Mouse (Mus musculus): Measurements from ENCODE around the gene Usp38.
"Not testable (repeated sequence)": the region's sequence is repeated elsewhere in the genome, so short reads cannot be mapped to it uniquely, and the experiment has no call there.

Usp38 gene

DNA sequence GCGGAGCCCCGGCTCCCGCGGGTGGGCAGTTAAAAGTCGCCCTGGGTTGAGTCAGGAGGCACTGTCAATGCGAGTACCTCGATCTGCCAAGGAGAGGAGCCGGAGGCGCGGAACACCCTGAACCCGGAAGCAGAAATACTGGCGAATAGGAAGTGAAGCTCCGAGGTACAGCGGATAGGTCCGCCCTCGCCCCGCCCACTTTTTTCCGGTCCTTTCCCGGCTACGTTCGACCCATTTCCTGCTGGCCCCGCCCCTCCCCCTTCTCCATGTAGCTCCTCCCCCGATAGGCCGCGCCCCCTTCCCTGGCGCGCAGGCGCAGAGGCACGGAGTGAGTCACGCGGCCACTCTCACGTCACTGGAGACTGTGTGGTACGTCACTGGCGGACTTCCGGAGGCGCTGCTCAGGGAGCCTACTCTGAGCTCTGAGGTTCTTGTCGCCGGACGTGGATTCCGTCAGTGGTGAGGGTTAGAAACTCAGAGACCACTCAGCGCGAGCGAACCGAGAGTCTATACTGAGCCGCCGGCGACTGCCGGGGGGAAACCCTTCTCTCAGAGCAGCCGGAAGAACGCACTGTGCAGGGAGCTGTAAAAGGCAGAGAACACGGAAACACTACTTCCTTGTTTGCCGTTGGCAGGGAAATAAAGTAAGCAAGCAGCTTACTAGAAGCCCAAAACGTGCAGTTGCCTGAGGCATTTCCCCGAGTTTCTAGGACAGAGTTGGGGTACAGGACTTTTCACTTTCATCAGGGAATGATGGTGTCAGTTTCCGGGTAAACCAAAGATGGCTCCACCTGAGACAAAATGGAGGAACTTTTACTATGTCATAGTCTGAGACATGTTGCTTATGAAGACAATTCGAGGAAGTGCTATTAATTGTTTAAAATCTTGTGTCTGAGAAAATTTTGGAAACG is at the start of gene Usp38:
Gene Usp38 (minus strand): TSS at position 140 of the 911 bp plus-strand sequence.
- DNase-seq (ENCODE audit: low spot score in 2 of 2), result peak; percentile 99

DNA sequence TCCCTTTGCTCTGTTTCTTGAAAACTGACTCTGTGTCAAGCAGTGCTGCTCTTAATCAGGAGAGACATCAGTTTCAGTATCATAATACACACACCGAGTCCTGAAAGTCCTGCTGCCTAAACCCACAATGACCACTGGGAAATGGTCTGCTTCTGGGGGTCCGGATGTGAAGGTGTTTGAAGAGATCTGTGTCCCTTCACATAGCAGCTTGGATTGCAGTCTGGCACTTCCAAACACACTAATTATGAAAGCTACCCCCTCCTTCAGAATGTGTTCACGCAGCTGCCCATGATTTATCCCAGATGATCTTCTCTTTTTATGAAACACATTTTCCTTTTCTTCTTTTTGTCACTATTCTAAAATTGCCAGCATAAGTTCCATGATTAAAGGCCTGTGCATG is 47.8 kb upstream of the Usp38 start:
- no peak for DNase-seq (ENCODE audit: low spot score in 2 of 2)

DNA sequence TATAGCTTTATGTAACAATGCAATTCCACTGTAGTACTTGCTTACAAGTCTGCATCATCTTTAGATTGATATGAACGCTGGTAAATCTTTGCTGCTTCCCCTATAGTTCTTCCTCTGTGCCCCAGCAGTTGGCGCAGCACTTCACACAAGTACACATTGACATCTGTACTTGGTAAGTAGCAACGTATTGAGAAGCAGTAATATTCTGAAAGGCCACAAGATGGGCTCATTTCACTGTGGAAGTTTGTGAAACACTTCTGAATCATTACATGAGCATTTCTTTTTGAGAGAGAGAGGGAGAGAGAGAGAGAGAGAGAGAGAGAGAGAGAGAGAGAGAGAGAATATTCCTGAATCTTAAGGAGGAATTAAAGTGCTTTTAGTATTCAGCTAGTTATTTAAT is 47.2 kb upstream of the Usp38 start:
- peak in 1 of 2 experiments; percentile 5 for DNase-seq (ENCODE audit: low spot score in 2 of 2)

DNA sequence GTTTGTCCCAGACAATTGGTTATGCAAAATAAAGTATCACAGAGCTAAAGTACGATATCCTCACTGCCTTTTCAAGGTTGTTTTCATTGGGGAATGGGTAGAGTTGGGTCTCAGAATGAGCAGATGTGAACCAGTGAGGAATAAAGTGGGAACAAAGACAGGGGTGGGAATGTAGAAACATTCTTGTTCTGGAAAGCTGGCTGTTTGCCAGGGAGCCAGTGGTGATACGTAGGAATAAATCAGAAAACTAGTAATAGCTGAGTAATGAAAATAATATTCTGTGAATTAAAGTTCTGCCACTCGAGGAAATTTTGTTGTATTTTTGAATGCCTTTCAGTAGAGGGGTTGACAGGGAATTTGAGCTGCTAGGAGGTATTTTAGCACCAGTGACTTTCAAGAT is 29.5 kb upstream of the Usp38 start:
- no peak for DNase-seq (ENCODE audit: low spot score in 2 of 2)

DNA sequence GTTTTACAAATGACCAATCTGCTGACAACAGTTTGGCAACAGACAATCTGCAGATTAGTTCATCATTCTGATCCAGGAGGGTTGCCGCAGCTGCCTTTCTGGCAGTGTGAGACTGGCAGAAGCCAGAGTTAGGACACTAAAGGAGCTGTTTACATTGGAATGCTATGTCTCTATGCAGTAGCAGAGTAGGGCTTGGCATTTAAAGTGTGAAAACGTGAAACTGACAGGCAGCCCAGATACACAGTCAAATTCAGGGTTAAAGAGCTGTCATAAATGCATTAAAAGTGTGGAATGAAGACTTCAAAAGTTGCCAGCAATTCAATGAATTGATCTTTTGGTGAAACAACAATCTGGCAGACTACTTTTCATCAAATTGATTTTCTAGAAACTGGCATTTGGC is 13.3 kb upstream of the Usp38 start:
- no peak for DNase-seq (ENCODE audit: low spot score in 2 of 2)

DNA sequence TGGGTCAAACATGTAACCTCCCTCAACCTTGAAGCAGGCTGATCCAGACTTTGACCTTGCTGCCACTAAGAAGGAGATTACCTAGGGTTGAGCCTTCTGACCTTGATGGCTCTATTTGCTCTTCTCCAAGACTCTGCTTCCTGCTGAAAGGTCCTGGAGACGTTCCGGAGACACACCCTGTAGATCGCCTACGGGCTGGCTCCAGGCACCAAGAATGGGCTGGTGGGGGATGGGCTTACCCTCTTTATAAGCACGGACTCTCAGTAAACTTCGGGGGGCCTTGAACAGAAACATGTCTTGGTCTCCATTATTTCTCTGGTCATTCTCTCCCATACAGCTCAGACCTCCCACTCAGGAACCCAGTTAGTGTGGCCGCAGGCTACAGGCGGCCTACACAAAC is 2.8 kb upstream of the Usp38 start:
- not testable (repeated sequence) for DNase-seq (ENCODE audit: low spot score in 2 of 2)

DNA sequence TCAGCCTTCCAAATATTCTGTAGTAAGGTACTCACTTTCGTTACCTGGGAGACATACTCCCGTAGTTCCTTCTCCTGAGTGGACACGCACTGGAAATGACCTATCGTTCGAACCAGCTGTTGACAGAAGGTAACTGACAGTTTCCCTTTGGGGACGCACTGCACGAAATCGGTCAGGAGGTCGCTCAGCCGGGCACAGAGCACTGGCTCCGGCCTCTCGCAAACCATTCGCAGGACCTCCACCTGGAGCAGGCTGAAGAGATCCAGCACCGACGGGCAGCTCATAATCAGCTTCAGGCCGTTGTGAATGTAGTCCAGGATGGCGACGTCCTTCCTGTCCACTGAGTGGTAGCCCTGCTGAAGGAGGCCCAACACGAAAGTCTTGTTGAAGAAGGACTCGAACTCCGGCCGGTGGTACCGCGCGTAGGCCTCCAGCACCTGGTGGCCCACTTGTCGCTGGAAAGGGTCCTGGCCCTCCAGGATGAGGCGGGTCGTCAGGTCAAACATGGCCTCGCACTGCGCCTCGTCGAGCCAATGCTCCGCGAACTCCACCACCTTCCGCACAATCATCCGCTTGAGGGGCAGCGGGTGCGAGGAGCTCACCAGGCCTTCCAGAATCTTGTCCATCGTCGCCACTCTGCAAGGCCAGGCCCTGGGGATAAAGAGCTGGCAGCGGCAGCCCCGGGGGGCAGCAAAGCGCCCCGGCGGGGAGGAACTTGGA is 757 bp downstream of the Usp38 start:
- no peak for DNase-seq (ENCODE audit: low spot score in 2 of 2)

DNA sequence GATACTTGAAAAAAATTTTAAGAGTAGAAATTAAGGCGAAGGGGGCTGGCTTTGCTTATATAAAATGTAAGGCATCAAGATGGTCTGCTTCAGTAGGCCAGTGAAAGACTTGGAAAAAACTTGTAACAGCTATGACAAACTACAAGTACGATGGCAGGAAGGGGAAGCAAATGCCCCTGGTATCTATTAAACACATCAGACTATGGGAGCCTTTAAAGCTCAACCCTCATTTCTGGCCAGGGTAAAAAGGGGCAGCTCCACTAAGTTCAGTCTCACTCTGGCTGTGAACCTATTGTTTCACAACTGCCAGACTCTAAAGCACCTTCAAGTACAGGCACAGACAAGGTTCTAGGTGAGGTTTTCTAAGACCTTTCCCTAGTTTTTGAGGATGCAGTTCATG is 2.0 kb downstream of the Usp38 start:
- no peak for DNase-seq (ENCODE audit: low spot score in 2 of 2)

DNA sequence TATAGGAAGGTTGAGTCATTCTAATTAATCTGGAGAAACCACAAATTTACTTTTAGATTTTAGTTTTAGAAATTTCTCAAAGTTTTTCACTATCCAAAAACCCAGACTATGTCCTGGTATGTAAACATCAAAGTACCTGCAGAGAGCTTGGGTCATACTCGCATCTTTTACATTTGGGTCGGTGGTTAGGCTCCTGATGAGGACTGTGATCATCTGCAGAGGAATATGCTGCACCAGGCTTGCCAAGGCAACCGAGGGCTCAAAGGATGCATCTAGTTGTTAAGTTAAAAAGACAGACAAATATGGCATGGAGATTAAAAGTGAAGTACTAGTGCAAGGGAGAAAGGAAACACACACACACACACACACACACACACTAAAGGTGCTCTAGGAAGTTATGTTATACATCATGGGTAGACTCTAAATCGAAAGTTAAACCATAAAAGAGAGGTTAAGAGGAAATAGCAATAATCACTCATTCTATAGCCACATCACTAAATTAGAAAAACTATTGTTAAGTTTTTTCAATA is 2.6 kb downstream of the Usp38 start:
- no peak for DNase-seq (ENCODE audit: low spot score in 2 of 2)

DNA sequence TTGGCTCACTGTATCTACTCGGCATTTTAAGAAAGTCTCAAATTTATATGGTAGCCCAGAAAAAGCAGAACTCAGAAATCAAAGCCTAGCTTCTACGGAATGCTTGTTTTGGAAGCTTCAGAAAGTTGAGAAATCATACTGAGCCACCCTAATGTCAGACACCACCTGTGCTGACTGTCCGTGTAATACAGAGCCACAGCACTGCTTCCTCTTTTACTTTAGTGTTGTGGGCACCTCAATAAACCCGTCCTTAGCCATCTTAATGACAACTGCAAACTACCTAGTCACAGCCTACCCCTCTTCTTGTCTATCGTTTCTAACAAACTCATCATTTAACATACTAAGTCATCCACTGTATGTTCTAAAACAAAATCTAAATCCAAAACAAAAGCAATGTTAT is 4.3 kb downstream of the Usp38 start:
- DNase-seq (ENCODE audit: low spot score in 2 of 2), result no peak

DNA sequence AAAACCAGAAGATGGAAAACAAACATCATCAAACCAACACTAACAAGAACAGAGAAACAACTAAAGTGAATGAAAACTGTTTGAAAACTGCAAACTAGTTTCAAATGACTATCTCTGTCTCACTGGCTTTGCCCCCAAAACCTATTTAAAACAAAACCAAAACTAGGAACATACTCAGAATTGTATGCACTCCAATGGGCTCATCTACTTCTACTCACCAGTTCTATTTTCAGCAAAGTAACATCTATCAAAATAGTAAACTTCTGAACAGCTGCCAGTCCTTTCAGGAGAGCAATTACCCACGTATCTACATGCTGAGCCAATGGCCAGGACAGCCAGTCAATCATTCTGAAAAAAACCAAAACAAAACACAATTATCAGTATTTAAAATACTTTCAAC is 9.6 kb downstream of the Usp38 start:
- DNase-seq (ENCODE audit: low spot score in 2 of 2), result no peak

DNA sequence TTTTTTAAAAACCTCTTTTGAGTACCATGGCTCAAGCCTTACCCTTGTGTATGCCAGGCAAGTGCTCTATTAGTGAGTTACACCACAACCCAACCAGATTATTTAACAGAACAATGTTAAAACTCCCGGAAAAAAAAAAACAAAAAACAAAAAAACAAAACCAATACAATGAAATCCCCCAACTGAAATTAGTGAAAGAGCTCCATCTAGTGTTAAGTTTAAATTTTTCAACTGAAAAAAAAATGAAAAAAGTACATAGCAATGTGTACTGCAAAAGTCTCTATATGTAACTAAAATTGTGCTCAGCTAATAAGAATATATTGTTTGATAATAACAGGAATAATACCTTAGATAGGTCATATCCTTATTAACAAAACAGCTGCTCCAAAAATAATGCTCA is 18.1 kb downstream of the Usp38 start:
- DNase-seq (ENCODE audit: low spot score in 2 of 2), result no peak

DNA sequence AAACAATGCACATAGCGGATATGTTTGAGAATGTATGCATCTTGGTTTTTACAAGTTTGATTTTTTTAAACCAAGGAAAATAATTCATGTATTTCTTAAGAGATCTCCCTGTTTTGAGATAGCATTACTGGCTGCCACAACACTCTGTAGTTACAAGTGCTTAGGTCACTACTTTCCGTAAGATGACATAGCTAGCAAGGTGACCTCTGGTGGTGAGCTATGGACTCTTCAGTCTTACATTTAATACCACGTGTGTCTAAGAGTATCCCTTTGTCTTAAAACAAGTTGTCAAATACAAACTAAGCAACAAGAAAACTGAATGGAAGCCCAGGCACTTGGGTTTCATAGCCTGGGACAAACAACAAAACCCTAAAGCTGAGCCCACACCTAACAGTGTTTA is 22.8 kb downstream of the Usp38 start:
- DNase-seq (ENCODE audit: low spot score in 2 of 2), result no peak

DNA sequence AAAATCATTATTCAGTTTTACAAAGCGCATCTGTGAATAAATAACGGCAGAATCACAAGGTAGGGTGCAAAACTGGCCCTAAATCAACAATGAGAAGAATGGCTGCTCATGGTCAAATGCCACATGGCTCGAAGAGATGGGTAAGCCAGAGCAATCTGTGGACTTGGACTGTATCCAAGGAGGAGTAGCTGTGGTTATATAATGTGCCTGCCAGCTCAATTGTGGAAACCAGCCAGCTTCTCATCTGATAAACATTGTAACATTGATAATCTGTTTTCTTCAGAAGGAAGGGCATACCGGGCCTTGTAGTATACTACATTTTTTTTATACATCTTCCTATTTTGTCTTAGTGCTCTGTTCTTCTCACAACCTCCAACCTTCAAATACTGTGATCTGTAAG is 31.9 kb downstream of the Usp38 start:
- no peak for DNase-seq (ENCODE audit: low spot score in 2 of 2)

DNA sequence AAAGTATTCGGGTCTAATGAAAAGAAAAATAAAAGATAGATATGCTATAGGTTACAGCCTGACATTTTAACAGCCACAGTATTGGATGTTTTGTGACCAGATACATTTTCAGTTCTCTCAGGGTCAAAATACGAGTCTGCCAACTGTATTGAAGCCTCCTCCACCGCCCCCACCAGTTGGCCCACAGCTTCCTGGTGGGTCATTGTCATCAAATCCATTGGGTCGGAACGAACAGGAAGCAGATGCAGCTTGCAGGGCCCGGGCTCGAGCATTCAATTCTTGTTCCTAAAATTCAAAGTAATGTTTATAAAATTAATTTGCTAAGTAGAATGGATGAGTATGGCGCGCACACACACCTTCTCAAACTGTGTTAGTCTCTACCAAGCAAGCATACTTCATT is 33.0 kb downstream of the Usp38 start:
- no peak for DNase-seq (ENCODE audit: low spot score in 2 of 2)

DNA sequence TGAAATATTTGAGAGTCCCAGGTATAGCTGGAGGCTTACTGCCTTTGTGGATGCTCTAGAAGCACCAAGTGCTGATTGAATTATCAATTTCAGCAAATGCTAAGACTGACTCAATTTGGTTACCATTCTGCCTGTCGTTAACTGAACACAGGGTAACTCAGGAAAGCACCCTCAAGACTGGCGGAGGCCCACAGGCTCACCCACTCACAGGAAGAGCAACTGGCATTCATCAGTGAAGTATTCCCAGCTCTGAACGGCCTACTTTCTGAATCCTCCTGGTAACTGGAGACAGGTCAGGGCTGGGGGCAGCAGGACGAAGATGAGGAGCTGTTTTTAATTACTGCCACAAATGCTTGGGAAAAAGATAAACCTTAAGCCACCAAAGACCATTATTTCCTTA is 34.7 kb downstream of the Usp38 start:
- no peak for DNase-seq (ENCODE audit: low spot score in 2 of 2)

DNA sequence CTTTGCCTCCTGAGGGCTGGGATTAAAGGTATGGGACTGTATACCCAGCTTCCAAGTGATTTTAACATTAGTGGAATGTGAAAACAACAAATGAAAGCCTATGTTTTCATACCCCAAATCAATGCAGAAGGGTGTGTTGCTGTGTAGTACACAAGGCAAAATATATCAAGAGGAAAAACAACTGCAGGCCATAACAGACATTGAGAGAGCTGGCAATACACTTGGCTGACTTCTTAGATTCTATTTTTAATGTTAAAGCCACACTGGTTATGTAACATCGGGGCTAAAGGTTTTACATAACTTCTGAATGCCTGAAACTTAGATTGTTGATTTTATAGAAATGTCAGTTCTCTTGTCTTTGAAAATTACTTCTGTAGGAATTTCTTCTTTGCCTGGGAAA is 37.5 kb downstream of the Usp38 start:
- no peak for DNase-seq (ENCODE audit: low spot score in 2 of 2)

DNA sequence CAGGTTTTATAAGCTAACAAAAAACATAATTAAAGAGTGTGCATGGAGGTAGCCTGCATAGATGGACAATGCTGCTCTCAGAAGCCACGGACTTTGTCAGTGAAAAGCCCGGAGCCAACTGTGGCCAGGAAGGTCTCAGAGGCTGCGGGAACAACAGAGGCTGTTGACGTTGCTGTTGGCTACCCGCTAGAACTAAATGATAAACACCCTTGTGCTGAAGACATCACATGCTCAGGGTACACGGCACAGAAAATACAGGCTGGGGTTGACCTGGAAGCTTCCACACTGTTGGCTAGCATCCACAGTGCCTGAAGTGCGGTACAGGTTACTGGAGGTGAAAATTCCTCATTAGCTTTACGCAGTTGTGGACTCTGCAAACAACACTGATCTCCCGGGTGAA is 43.6 kb downstream of the Usp38 start:
- DNase-seq (ENCODE audit: low spot score in 2 of 2), result no peak

DNA sequence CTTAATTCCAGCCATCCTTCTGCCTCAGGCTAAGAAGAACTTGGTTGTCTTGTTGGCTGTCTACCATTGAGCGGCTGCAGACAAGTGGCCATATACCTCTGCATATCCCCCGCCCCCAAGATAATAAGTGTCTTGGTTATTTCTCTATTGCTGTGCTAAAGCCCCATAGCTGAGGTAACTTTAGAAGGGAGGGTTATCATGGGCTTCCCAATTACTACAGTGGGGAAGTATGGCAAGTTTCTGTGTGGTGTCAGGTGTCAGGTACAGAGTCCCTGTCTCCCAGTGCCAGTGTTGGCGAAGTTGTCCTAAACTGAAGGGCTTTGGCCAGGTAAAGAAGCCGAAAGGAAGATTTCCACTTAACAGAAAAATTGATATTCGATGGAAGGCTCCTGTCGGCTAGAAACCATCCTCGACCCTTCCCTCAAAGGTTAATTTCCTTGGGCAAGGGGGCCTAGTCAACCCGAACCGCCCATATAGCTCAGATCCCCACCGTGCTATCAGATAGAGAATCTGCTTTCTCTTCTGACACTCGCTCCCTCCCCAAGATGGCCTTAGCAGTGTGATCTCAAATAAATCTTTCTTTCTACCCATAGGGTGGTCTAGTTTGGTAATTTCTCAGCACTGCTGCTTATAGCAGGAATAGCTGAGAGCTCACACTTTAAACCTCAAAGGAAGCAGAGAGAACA is 44.6 kb downstream of the Usp38 start:
- no peak for DNase-seq (ENCODE audit: low spot score in 2 of 2)

DNA sequence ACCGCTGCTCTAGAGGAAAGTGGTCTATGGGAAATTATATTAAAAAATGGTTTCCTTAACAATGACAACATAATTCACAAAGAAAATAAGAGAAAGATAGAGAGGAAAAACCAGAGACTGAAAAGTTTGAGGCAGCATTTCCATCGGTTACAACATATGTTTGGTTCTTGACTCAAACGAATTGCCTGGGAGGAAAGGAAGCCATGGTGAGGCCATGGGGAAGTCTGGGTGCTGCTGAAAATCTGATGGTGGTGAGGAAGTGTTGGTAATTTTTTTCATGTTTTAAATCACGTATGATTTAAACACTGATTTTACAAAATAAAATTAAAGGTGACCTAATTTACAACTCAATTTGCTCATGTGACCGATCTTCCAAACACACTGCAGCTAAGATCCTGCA is 45.3 kb downstream of the Usp38 start:
- DNase-seq (ENCODE audit: low spot score in 2 of 2), result no peak

DNA sequence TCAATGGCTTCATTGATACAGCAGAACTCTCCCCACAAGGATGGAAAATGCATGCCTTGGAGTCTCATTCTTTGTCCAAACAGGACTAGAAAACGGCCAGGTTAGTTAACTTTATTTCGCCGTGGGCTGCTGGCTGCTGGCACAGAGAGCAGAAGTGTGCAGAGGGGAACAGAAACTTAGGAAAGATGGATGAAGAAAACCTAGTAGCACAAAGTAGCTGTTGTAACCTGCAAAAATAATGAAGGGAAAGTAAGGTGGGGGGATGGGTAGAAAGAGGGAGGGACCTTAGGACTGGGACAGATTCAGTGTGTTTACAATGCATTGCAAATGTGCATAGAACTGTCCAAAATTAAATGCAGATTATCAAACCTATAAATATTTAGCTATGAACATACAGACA is 51.6 kb downstream of the Usp38 start:
- DNase-seq (ENCODE audit: low spot score in 2 of 2), result no peak

DNA sequence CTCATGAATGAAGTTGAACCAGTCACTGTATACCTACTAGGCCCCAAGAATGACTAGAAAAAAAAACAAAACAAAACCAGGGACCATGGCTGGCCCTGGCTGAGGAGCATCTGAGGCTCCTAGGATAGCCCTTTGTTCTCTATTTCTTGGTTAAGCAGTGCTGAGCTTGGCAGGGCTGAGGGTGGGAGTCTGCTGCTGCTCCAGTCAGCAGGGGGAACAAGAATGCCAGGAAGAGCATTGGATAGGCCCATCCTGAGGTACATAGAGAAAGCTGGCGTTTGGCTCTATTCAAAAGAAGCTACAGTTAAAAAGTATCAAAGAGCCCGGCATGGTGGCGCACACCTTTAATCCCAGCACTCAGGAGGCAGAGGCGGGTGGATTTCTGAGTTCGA is 52.1 kb downstream of the Usp38 start:
- DNase-seq (ENCODE audit: low spot score in 2 of 2), result no peak
